Mouse (Mus musculus): ENCODE data around the gene Pard3.

The Pard3 gene

GRCm38 (mm10) chr8:127514810-127515735 lies 451.4 kb downstream of the Pard3 start:
- DNase-seq = no peak

- no peak for DNase-seq
These were observed 452.4 kb downstream of the Pard3 start for GRCm38 (mm10) chr8:127516043-127516442.

GRCm38 (mm10) chr8:127525673-127526072 lies 462.0 kb downstream of the Pard3 start:
- DNase-seq = no peak

GRCm38 (mm10) chr8:127528315-127528714 lies 464.6 kb downstream of the Pard3 start:
- no peak for DNase-seq

- DNase-seq = no peak
These were observed 466.1 kb downstream of the Pard3 start for GRCm38 (mm10) chr8:127529746-127530145.

- DNase-seq = no peak
These were observed 468.2 kb downstream of the Pard3 start for GRCm38 (mm10) chr8:127531866-127532265.

- no peak for DNase-seq
These were observed 471.1 kb downstream of the Pard3 start for GRCm38 (mm10) chr8:127534789-127535188.

GRCm38 (mm10) chr8:127535192-127535845 lies 471.6 kb downstream of the Pard3 start:
- DNase-seq = no peak

GRCm38 (mm10) chr8:127535846-127536220 lies 472.1 kb downstream of the Pard3 start:
- no peak for DNase-seq

- no peak for DNase-seq
These were observed 476.1 kb downstream of the Pard3 start for GRCm38 (mm10) chr8:127539803-127540202.

GRCm38 (mm10) chr8:127540273-127540672 lies 476.6 kb downstream of the Pard3 start:
- no peak for DNase-seq

GRCm38 (mm10) chr8:127542162-127542561 lies 478.5 kb downstream of the Pard3 start:
- DNase-seq = no peak

GRCm38 (mm10) chr8:127543676-127544075 lies 480.0 kb downstream of the Pard3 start:
- no peak for DNase-seq

- no peak for DNase-seq
These were observed 482.5 kb downstream of the Pard3 start for GRCm38 (mm10) chr8:127546161-127546560.

GRCm38 (mm10) chr8:127550928-127551327 lies 487.2 kb downstream of the Pard3 start:
- DNase-seq = no peak

GRCm38 (mm10) chr8:127552161-127552595 lies 488.5 kb downstream of the Pard3 start:
- peak; percentile 19 for DNase-seq

- no peak for DNase-seq
These were observed 489.1 kb downstream of the Pard3 start for GRCm38 (mm10) chr8:127552836-127553235.

GRCm38 (mm10) chr8:127553582-127553981 lies 489.9 kb downstream of the Pard3 start:
- DNase-seq = peak; percentile 26

- no peak for DNase-seq
These were observed 492.1 kb downstream of the Pard3 start for GRCm38 (mm10) chr8:127555795-127556194.

- no peak for DNase-seq
These were observed 493.3 kb downstream of the Pard3 start for GRCm38 (mm10) chr8:127556964-127557363.

GRCm38 (mm10) chr8:127557566-127557965 lies 493.9 kb downstream of the Pard3 start:
- no peak for DNase-seq

GRCm38 (mm10) chr8:127563634-127564033 lies 499.9 kb downstream of the Pard3 start:
- DNase-seq = no peak

GRCm38 (mm10) chr8:127564426-127564825 lies 500.7 kb downstream of the Pard3 start:
- no peak for DNase-seq

GRCm38 (mm10) chr8:127569212-127569611 lies 505.5 kb downstream of the Pard3 start:
- DNase-seq = no peak
